Mouse (Mus musculus): Measurements from ENCODE around the gene Rspo1.

The Rspo1 gene

GRCm38 (mm10) chr4:124973296-124973695, 12.9 kb upstream of the Rspo1 start:
- DNase-seq (ENCODE audit: low spot score) = no peak

GRCm38 (mm10) chr4:124978201-124978600, 8.0 kb upstream of the Rspo1 start:
- DNase-seq (ENCODE audit: low spot score) = no peak

GRCm38 (mm10) chr4:124983893-124984526, 2.2 kb upstream of the Rspo1 start:
- no peak for DNase-seq (ENCODE audit: low spot score)

GRCm38 (mm10) chr4:124984871-124985670, 1.2 kb upstream of the Rspo1 start:
- no peak for DNase-seq (ENCODE audit: low spot score)

GRCm38 (mm10) chr4:124986739-124987710, 795 bp downstream of the Rspo1 start:
- no peak for DNase-seq (ENCODE audit: low spot score)

- DNase-seq (ENCODE audit: low spot score) = no peak
Measured at GRCm38 (mm10) chr4:124987711-124988097, 1.5 kb downstream of the Rspo1 start.

- no peak for DNase-seq (ENCODE audit: low spot score)
Measured at GRCm38 (mm10) chr4:124988382-124988781, 2.2 kb downstream of the Rspo1 start.

GRCm38 (mm10) chr4:124989787-124990253, 3.6 kb downstream of the Rspo1 start:
- no peak for DNase-seq (ENCODE audit: low spot score)

GRCm38 (mm10) chr4:124990325-124990724, 4.1 kb downstream of the Rspo1 start:
- DNase-seq (ENCODE audit: low spot score) = no peak

- no peak for DNase-seq (ENCODE audit: low spot score)
Measured at GRCm38 (mm10) chr4:124997479-124998147, 11.4 kb downstream of the Rspo1 start.

GRCm38 (mm10) chr4:124999548-124999947, 13.3 kb downstream of the Rspo1 start:
- DNase-seq (ENCODE audit: low spot score) = no peak

- DNase-seq (ENCODE audit: low spot score) = no peak
Measured at GRCm38 (mm10) chr4:125002978-125003377, 16.7 kb downstream of the Rspo1 start.

GRCm38 (mm10) chr4:125004886-125005285, 18.7 kb downstream of the Rspo1 start:
- no peak for DNase-seq (ENCODE audit: low spot score)

GRCm38 (mm10) chr4:125007460-125007859, 21.2 kb downstream of the Rspo1 start:
- DNase-seq (ENCODE audit: low spot score) = no peak

- DNase-seq (ENCODE audit: low spot score) = no peak
Measured at GRCm38 (mm10) chr4:125008220-125008619, 22.0 kb downstream of the Rspo1 start.

- no peak for DNase-seq (ENCODE audit: low spot score)
Measured at GRCm38 (mm10) chr4:125008712-125009111, 22.5 kb downstream of the Rspo1 start.

GRCm38 (mm10) chr4:125015806-125016635, 29.8 kb downstream of the Rspo1 start, which contains the start of gene Gnl2:
Gene Gnl2, plus strand, starts transcription at chr4:125016585.
- peak; percentile 47 for DNase-seq (ENCODE audit: low spot score)

- DNase-seq (ENCODE audit: low spot score) = peak; percentile 77
Measured at GRCm38 (mm10) chr4:125017431-125017830, 31.2 kb downstream of the Rspo1 start.

- DNase-seq (ENCODE audit: low spot score) = no peak
Measured at GRCm38 (mm10) chr4:125020780-125021538, 34.7 kb downstream of the Rspo1 start.

All from ovary, postnatal 36 days (tissue).